Mouse (Mus musculus) liver, embryonic 16.5 days (tissue): ENCODE measurements around the gene G3bp2. TPM values are rescaled to one million over a fixed set of nuclear protein-coding genes. Genes with fewer than 3 reads are reported as not detected.
A peak's percentile ranks its signal among the peaks of the same experiment; 100 is the strongest.

Experiments
- ATAC-seq: fragments of 200-750 bp; cut with Nextera tagmentation; 2 replicates; pipeline ENCODE4 v1.8.0; 2017; ENCODE audit warnings: low read depth, mild to moderate bottlenecking, moderate number of reproducible peaks, moderate library complexity
- H3K27ac ChIP-seq: fragments of 300-500 bp; sonication (generic); 2 replicates; pipeline ENCODE4 v1.5.1; 2014; ENCODE audit warnings: mild to moderate bottlenecking, low read length
- H3K27me3 ChIP-seq: fragments of 300-500 bp; sonication (generic); 2 replicates; pipeline ENCODE4 v1.6.1; 2014; ENCODE audit warnings: low read depth, low read length, mixed read lengths; ENCODE audit not compliant: control insufficient read depth, insufficient read depth
- H3K36me3 ChIP-seq: fragments of 300-500 bp; sonication (generic); 2 replicates; pipeline ENCODE4 v1.6.1; 2014; ENCODE audit warnings: mild to moderate bottlenecking; ENCODE audit not compliant: control insufficient read depth, insufficient read depth
- H3K4me1 ChIP-seq: fragments of 300-500 bp; sonication (generic); 2 replicates; pipeline ENCODE4 v1.6.1; 2014; ENCODE audit warnings: low read depth, low read length, mixed read lengths; ENCODE audit not compliant: control insufficient read depth
- H3K4me2 ChIP-seq: fragments of 300-500 bp; sonication (generic); 2 replicates; pipeline ENCODE4 v1.6.1; 2014; ENCODE audit warnings: low read depth, low read length, mixed read lengths
- H3K4me3 ChIP-seq: fragments of 300-500 bp; sonication (generic); 2 replicates; pipeline ENCODE4 v1.5.1; 2014; ENCODE audit warnings: low read depth, mild to moderate bottlenecking, low read length
- H3K9ac ChIP-seq: fragments of 300-500 bp; sonication (generic); 2 replicates; pipeline ENCODE4 v1.6.1; 2014; ENCODE audit warnings: low read depth, low read length
- H3K9me3 ChIP-seq: fragments of 300-500 bp; sonication (generic); replicated peaks from 2 replicates; pipeline ENCODE4 v1.6.1; 2016; ENCODE audit warnings: low read length; ENCODE audit not compliant: control insufficient read depth
- WGBS: fragments of 180-500 bp; shearing (Covaris S2); extraction: QIAGEN DNeasy Blood & Tissue Kit; methylation state at CpG from one replicate; pipeline ENCODE4 v1.1.7; 2014; ENCODE audit not compliant: insufficient replicate concordance; 5-methylcytosine and 5-hydroxymethylcytosine counted together
- polyA plus RNA-seq: library from polyadenylated mRNA; unstranded; fragments of >200 nt; fragmentation: Nextera tagmentation; extraction: Ambion mirVana; gene quantifications from 2 replicates; pipeline ENCODE4 v1.2.1, GENCODE M21; 2015

Gene G3bp2
- polyA plus RNA-seq, 1 experiment from 2014 or later, result 40.0 TPM

DNA sequence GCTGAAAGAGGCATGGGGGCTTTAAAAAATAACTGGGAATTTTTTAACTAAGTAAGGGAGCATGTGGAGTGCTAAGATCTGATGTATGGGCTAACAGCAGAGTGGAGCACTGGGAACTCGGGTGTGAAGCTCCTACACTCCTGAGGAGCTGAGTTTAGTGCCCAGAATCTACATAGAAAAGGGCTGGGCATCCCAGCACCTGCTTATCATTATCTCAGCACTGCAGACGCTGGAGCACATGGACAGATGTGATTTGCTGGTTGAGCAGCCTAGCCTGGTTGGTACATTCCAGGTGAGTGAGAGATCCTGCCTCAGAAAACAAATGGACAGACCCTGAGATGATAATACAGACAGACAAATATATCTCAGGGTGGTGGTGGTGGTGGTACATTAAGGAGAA is 73.7 kb downstream of the G3bp2 start:
- no peaks in the 10 kb centered on the region for H3K4me1 ChIP-seq
- H3K27ac ChIP-seq, result no peak overlapping the region
- H3K4me3 ChIP-seq, result no peak overlapping the region
- no peak overlapping the region for H3K9ac ChIP-seq
- H3K27me3 ChIP-seq, result no peaks in the 10 kb centered on the region
- H3K9me3 ChIP-seq, result no peaks in the 10 kb centered on the region
- no peak overlapping the region for H3K4me2 ChIP-seq
- 0 out of 2 replicates have a peak, but pooled peaks have one; percentile 30 for ATAC-seq
- H3K36me3 ChIP-seq, result no peaks in the 10 kb centered on the region
- WGBS, result 31% methylated on average over 2 of the region's 2 CpGs

DNA sequence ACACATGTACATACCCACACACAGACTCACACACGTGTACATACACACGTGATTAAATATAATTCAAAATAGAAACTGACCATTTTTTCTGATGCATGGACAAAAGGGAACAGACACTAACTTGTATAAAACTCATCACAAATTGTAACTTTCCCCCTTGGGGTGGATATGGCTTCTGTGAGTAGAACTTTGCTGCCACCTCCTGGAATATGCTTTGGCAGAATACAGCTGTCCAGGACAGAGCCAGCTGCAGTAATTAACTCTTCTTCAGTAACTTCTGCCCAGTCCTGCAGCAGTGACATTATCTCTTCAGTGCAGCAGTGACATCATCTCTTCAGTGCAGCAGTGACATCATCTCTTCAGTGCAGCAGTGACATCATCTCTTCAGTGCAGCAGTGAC is 80.5 kb downstream of the G3bp2 start:
- Histone ChIP-seq H3K27me3 (no peaks in the 10 kb centered on the region), H3K4me2 (no peak overlapping the region), H3K9ac (no peak overlapping the region), H3K4me3 (no peak overlapping the region), H3K36me3 (no peaks in the 10 kb centered on the region), H3K9me3 (no peaks in the 10 kb centered on the region), H3K4me1 (no peaks in the 10 kb centered on the region), H3K27ac (no peak overlapping the region)
- 47% methylated on average over 2 of the region's 2 CpGs for WGBS
- no peak for ATAC-seq

Other genes starting within 250 kb of the G3bp2 start
- gene Rchy1, start 120.7 kb downstream of the G3bp2 start, polyA plus RNA-seq, result 29.1 and 29.3 TPM in 2 replicates
- gene Odaph, start 96.2 kb downstream of the G3bp2 start, polyA plus RNA-seq, result not detected in 2 replicates
- gene Cdkl2, start 39.8 kb downstream of the G3bp2 start, polyA plus RNA-seq, result 0.18 and 0.31 TPM in 2 replicates
- gene Uso1, start 54.2 kb upstream of the G3bp2 start, polyA plus RNA-seq, result 19.3 and 19.4 TPM in 2 replicates
- gene U90926, start 131.7 kb upstream of the G3bp2 start, polyA plus RNA-seq, result not detected in 2 replicates
- gene Ppef2, start 172.6 kb upstream of the G3bp2 start, polyA plus RNA-seq, result not detected in 2 replicates
- gene Naaa, start 194.5 kb upstream of the G3bp2 start, polyA plus RNA-seq, result 5.5 and 6.4 TPM in 2 replicates
- 14.5 and 15.0 TPM in 2 replicates for gene Sdad1, start 226.8 kb upstream of the G3bp2 start, polyA plus RNA-seq
- gene Cxcl9, start 244.4 kb upstream of the G3bp2 start, polyA plus RNA-seq, result 0.20 TPM in 1 of 2 replicates, not detected in the other
- 0.74 and 0.93 TPM in 2 replicates for gene Art3, start 248.1 kb upstream of the G3bp2 start, polyA plus RNA-seq